Mouse (Mus musculus): ENCODE results near the gene Olfr1250. TPM values are rescaled to one million over a fixed set of nuclear protein-coding genes. Genes with fewer than 3 reads are reported as not detected.

The Olfr1250 gene
- 0.18 TPM for polyA plus RNA-seq (2014; fragmentation: Illumina TruSeq; extraction: RNeasy Lipid Tissue Mini Kit (QIAGEN cat#74804); ENCODE audit: low read depth, low replicate concordance)

DNA sequence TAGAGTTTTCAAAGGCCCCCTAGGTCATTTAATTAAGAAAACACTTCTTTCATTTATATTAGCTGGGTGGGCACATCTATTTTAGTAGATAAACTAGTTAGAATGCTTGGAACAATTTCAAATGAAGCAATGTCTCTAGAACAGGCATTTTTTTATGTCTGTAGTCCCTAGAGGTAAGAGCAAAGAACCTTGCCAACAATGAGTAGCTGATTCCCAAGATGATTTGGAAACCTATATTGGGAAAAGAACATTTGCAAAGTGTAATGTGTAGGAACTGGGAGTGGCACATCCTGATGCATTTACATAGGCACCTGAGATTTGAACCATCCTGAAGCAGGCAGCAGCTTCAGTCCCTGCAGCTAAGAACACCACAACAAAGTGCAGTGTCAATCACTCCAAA is at the start of gene Olfr1250:
Gene Olfr1250, minus strand, starts transcription at position 101 of the 400 bp plus-strand sequence.

DNA sequence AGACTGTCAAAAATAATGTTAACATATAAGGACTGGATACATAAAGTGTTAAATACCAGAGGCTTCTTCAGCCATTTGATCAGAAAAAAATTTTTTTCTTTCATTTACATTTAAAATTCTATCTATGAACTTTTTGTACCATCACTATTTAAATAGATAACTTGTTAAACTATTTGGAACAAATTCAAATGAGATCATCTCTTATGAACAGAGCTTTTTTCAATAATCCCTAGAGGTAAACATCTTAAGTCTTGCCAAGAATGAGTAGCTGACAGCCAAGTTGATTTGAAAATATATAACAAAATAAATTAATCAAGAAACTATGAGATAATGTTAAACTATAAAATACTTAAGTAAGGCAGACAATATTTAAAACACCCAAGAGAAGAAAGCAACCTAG is 10.6 kb upstream of the Olfr1250 start, which contains the start of gene Olfr1251:
Gene Olfr1251, minus strand, starts transcription at position 101 of the 400 bp plus-strand sequence.

DNA sequence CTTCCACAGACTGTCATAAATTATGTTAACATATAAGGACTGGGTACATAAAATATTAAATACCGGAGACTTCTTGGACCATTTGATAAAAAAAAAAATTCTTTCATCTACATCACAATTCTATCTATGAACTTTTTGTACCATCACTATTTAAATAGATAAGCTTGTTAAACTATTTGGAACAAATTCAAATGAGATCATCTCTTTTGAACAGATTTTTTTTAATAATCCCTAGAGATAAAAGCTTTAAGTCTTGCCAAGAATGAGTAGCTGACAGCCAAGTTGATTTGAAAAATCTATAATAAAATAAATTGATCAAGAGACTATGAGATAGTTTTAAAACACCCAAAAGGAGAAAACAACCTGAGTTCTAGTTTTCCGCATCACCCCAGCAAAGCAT is 26.4 kb downstream of the Olfr1250 start, which contains the start of gene Olfr1249:
Gene Olfr1249, minus strand, starts transcription at position 101 of the 400 bp plus-strand sequence.

DNA sequence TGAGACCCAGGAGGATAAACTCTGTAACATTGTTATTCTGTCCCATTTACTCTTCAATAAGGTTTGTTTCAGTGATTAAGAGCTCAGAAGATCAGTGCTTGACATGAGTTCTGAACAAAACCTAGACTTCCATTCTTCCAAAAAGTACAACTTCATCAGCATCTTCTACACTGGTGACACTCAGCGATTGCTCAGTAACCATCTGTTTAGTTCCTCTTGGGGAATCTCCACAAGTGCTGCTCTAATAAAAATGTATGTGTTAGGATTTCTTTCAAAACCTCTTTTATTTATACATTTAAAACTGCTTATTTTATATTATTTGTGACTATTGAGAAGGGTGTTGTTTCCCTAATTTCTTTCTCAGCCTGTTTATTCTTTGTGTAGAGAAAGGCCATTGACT is 43.1 kb downstream of the Olfr1250 start, which contains the start of gene Olfr1248:
Gene Olfr1248, minus strand, starts transcription at position 101 of the 400 bp plus-strand sequence.

DNA sequence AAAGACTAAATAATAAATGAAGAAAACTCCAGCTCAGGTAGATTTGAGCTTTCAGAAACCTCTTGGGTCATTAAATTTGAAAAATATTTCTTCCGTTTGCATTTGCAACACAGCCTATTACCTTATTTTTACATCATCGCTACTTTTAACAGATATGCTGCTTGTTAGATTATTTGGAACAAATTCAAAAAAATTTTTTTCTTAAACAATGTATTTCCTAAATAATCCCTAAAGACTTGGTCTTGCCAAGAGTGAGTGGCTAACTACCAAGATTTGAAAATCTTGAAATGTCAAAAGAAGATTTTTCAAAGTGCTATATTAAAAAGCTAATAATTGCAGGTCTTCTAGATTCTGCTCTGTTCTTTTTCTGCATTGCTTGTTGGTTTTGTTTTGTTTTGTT is 47.2 kb downstream of the Olfr1250 start, which contains the start of gene Olfr1247:
Gene Olfr1247, minus strand, starts transcription at position 101 of the 400 bp plus-strand sequence.

Other genes starting within 250 kb of the Olfr1250 start
- gene Olfr1239, start 241.1 kb downstream of the Olfr1250 start, polyA plus RNA-seq (2014; fragmentation: Illumina TruSeq; extraction: RNeasy Lipid Tissue Mini Kit (QIAGEN cat#74804); ENCODE audit: low read depth, low replicate concordance): not detected
- not detected for gene Olfr1240, start 218.5 kb downstream of the Olfr1250 start, polyA plus RNA-seq (2014; fragmentation: Illumina TruSeq; extraction: RNeasy Lipid Tissue Mini Kit (QIAGEN cat#74804); ENCODE audit: low read depth, low replicate concordance)
- not detected for gene Olfr1241, start 174.3 kb downstream of the Olfr1250 start, polyA plus RNA-seq (2014; fragmentation: Illumina TruSeq; extraction: RNeasy Lipid Tissue Mini Kit (QIAGEN cat#74804); ENCODE audit: low read depth, low replicate concordance)
- not detected for gene Olfr1242, start 163.1 kb downstream of the Olfr1250 start, polyA plus RNA-seq (2014; fragmentation: Illumina TruSeq; extraction: RNeasy Lipid Tissue Mini Kit (QIAGEN cat#74804); ENCODE audit: low read depth, low replicate concordance)
- gene Olfr1243, start 130.0 kb downstream of the Olfr1250 start, polyA plus RNA-seq (2014; fragmentation: Illumina TruSeq; extraction: RNeasy Lipid Tissue Mini Kit (QIAGEN cat#74804); ENCODE audit: low read depth, low replicate concordance): not detected
- gene Olfr1245, start 83.0 kb downstream of the Olfr1250 start, polyA plus RNA-seq (2014; fragmentation: Illumina TruSeq; extraction: RNeasy Lipid Tissue Mini Kit (QIAGEN cat#74804); ENCODE audit: low read depth, low replicate concordance): not detected
- gene Olfr1246, start 68.3 kb downstream of the Olfr1250 start, polyA plus RNA-seq (2014; fragmentation: Illumina TruSeq; extraction: RNeasy Lipid Tissue Mini Kit (QIAGEN cat#74804); ENCODE audit: low read depth, low replicate concordance): not detected
- not detected for gene Olfr1247, start 47.3 kb downstream of the Olfr1250 start, polyA plus RNA-seq (2014; fragmentation: Illumina TruSeq; extraction: RNeasy Lipid Tissue Mini Kit (QIAGEN cat#74804); ENCODE audit: low read depth, low replicate concordance)
- not detected for gene Olfr1248, start 43.2 kb downstream of the Olfr1250 start, polyA plus RNA-seq (2014; fragmentation: Illumina TruSeq; extraction: RNeasy Lipid Tissue Mini Kit (QIAGEN cat#74804); ENCODE audit: low read depth, low replicate concordance)
- not detected for gene Olfr1249, start 26.5 kb downstream of the Olfr1250 start, polyA plus RNA-seq (2014; fragmentation: Illumina TruSeq; extraction: RNeasy Lipid Tissue Mini Kit (QIAGEN cat#74804); ENCODE audit: low read depth, low replicate concordance)
- gene Olfr1251, start 10.5 kb upstream of the Olfr1250 start, polyA plus RNA-seq (2014; fragmentation: Illumina TruSeq; extraction: RNeasy Lipid Tissue Mini Kit (QIAGEN cat#74804); ENCODE audit: low read depth, low replicate concordance): 0.34 TPM
- not detected for gene Olfr1252, start 63.5 kb upstream of the Olfr1250 start, polyA plus RNA-seq (2014; fragmentation: Illumina TruSeq; extraction: RNeasy Lipid Tissue Mini Kit (QIAGEN cat#74804); ENCODE audit: low read depth, low replicate concordance)
- not detected for gene Olfr1253, start 95.6 kb upstream of the Olfr1250 start, polyA plus RNA-seq (2014; fragmentation: Illumina TruSeq; extraction: RNeasy Lipid Tissue Mini Kit (QIAGEN cat#74804); ENCODE audit: low read depth, low replicate concordance)
- gene Olfr1254, start 132.2 kb upstream of the Olfr1250 start, polyA plus RNA-seq (2014; fragmentation: Illumina TruSeq; extraction: RNeasy Lipid Tissue Mini Kit (QIAGEN cat#74804); ENCODE audit: low read depth, low replicate concordance): not detected
- not detected for gene Olfr1255, start 150.6 kb upstream of the Olfr1250 start, polyA plus RNA-seq (2014; fragmentation: Illumina TruSeq; extraction: RNeasy Lipid Tissue Mini Kit (QIAGEN cat#74804); ENCODE audit: low read depth, low replicate concordance)
- not detected for gene Olfr1256, start 180.1 kb upstream of the Olfr1250 start, polyA plus RNA-seq (2014; fragmentation: Illumina TruSeq; extraction: RNeasy Lipid Tissue Mini Kit (QIAGEN cat#74804); ENCODE audit: low read depth, low replicate concordance)
- gene Olfr48, start 186.7 kb upstream of the Olfr1250 start, polyA plus RNA-seq (2014; fragmentation: Illumina TruSeq; extraction: RNeasy Lipid Tissue Mini Kit (QIAGEN cat#74804); ENCODE audit: low read depth, low replicate concordance): not detected
- gene Olfr1257, start 217.0 kb upstream of the Olfr1250 start, polyA plus RNA-seq (2014; fragmentation: Illumina TruSeq; extraction: RNeasy Lipid Tissue Mini Kit (QIAGEN cat#74804); ENCODE audit: low read depth, low replicate concordance): 0.14 TPM

All from testis, adult 10 weeks (tissue).